Mouse (Mus musculus): Measurements from ENCODE around the gene Grin1.

DNA sequence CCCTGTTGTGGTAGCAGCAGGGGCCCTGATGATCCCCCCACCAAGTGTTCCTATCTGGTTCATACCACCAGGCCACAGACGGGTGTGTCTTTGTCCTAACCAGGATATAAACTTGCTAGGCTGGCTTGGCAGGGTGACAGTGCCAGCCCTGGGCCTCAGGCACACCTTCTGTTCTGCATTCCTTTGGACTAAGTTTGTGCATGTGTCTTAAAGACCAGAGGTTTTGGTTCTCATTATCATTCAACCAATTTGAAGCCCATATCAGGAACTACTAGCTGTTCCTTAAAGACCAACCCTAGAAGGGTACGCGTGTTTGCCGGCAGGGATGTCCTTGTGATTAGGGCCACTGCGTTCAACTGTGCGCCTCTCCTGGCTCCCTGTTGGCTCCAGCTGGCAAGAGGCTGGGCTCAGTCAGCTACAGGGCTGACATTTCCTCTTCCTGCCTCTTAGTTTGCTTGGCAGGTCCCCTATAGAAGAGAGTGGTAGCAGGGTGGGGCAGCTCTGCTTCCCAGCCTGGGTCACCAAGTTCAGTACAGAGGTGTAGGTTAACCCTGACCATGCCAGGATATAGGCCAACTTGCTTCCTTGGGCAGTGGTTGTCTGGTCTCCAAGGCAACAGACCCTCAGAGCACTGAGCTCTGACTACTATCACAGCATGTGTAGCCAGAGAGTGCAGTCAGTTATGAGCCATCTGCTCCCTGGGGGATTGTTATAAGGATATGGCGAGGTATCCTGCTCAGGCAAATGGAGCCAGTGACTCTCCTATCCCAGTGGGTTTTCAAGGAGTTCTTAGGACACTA is 31.9 kb downstream of the Grin1 start:
- TF ChIP-seq CTCF (IDR thresholded peaks at IDR 0.05; ENCODE audit: low read depth): no peak
- TF ChIP-seq EP300 (IDR thresholded peaks at IDR 0.05; ENCODE audit: low read depth): no peak
